Mouse (Mus musculus) small intestine, adult 10 weeks (tissue): ENCODE data around the gene Ppp4r1. TPM values are rescaled to one million over a fixed set of nuclear protein-coding genes. Genes with fewer than 3 reads are reported as not detected.

ENCODE experiments used
- polyA plus RNA-seq: library from polyadenylated mRNA; stranded (reverse); fragments of 350-450 nt; fragmentation: Illumina TruSeq; extraction: RNeasy Lipid Tissue Mini Kit (QIAGEN cat#74804); gene quantifications from one replicate; pipeline ENCODE4 v1.2.3, GENCODE M21; 2014; ENCODE audit warnings: low replicate concordance

Gene Ppp4r1
- 47.4 TPM for polyA plus RNA-seq

GRCm38 (mm10) chr17:65782551-65783141, at the start of gene Ppp4r1:
TSS of gene Ppp4r1 (plus strand) at chr17:65782573.

DNA sequence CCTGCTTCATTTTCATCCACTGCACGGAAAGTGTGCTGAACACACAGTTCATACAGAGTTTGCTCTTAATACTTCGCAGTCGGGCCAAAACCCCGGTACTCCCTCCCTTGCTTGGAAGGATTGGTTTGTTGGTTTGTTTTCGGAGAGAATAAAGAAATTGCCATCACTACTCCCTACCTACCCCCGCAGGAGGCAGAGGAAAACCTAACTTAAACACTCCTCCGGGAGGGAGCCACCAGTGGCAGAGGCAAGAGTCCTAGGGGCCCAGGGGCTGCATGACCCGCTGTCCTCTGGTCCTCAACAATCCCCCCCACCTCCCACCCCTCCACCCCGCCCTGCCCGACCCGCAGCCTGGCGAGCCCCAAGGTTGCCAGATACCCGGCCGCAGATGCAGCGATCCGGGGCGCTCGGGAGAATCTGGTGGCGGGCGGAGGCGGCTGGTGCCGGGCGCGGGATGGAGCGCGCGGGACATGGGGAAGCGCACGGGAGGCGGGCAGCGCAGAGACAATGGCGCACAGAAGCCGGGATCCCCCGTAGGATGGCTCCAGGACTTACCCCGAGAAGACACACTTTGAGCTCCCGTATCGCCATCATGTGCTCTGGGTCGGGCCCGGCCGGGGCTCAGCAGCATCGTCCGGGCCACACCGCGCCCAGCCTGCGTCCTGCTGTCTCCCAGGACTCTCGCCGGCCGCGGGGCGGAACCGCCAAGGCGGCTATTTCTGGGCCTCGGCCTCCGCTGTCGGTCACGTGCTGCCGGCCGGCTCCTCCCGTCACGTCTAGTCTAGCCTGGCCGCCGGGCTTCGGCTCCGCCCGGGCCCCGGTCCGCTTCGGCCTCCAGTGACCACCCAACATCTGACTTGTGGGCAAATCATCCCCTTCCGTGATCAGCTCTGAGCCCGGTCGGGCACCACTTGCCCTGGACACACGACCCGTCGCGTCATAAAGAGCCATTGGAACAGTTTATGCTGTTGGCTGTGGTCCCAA, 10.1 kb upstream of the Ppp4r1 start, which contains the start of gene Rab31:
TSS of gene Rab31 (minus strand) at position 802 of the 984 bp plus-strand sequence.

DNA sequence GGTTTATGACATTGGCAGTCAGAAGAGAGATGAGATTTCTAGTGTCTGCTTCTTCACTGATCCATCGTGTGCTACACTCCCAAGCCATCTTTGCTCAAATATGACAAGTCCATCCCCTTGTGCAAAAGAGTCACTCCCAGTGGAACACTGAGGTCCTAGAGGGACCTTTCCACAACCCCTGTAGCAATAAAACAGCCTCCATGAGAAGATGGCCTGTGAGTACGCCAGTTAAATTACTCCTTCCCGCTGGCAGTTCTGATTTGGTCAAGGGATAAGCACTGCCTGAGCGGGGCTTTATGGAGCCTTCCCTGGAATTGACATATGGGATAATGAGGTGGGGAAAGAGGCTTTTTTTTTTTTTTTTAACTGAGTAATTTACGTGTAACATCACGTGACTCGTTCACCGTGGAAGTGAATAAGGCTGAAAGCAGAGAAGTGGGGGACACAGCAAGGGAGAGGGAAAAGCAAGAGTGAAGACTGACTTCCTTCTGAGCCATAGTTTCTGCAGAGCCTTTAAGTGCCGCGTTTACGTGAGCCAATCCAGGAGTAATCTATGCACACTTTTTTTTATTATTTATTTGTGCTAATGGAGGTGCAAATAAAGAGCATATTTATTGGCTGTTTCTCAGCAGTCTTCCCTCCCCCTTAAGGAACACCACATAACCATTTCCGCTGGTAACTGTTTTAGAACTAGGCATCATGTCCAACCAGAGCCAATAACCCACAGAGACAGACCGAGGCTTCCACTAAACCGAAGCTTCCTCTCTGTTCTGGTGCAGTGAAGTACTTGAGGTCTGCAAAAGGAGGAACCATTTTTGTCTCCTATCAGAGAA, 103.5 kb downstream of the Ppp4r1 start, which contains the start of gene Ralbp1:
TSS of gene Ralbp1 (minus strand) at position 102 of the 833 bp plus-strand sequence.

Other genes with a start within 250 kb of the Ppp4r1 start
- not detected for gene Tmem232, start 241.8 kb upstream of the Ppp4r1 start, polyA plus RNA-seq
- 465 TPM for gene Vapa, start 169.0 kb upstream of the Ppp4r1 start, polyA plus RNA-seq
- gene Txndc2, start 140.4 kb upstream of the Ppp4r1 start, polyA plus RNA-seq, result not detected
- gene Rab31, start 9.8 kb upstream of the Ppp4r1 start, polyA plus RNA-seq, result 8.2 TPM
- 40.3 TPM for gene Ralbp1, start 103.2 kb downstream of the Ppp4r1 start, polyA plus RNA-seq
- 86.9 TPM for gene Twsg1, start 168.7 kb downstream of the Ppp4r1 start, polyA plus RNA-seq